10 mouse cellular contexts compared by ENCODE assay signal in genomic region chr9:99876373-99877055, GRCm38 (mm10). TPM values are rescaled to one million over a fixed set of nuclear protein-coding genes. Genes with fewer than 3 reads are reported as not detected.
DNase-seq lines count a peak whose midpoint lies in the region; ATAC-seq and TF ChIP-seq lines count a peak whose summit lies in the region.
"Had no signal": no experiment of that assay in that cellular context is flagged by ENCODE, and none has a peak within 500 bp of the region (broad histone marks: within the 10 kb centered on the region; RNA-seq: fewer than 3 reads in every experiment).

No protein-coding gene starts in this region.

- H3K4me3 ChIP-seq in liver, embryonic 11.5 days (ENCODE audit: low read depth, low read length), result peak overlapping the region; percentile 26; the same call in 1 of the 2 replicates
- H3K4me3 ChIP-seq in embryonic facial prominence, embryonic 15.5 days (replicated peaks), result peak overlapping the region; percentile 30
- H3K4me3 ChIP-seq in intestine, postnatal 0 days (ENCODE audit: low read depth, low read length), result peak overlapping the region; percentile 18; the same call in 1 of the 2 replicates
- H3K4me3 ChIP-seq in neural tube, embryonic 15.5 days (replicated peaks), result peak overlapping the region; percentile 19

- H3K27ac ChIP-seq in liver, embryonic 11.5 days (ENCODE audit: low read depth, low read length), result no peak overlapping the region
- no peak overlapping the region for H3K27ac ChIP-seq in embryonic facial prominence, embryonic 15.5 days (replicated peaks)
- no peak overlapping the region for H3K27ac ChIP-seq in intestine, postnatal 0 days (ENCODE audit: low read depth, low read length)
- no peak overlapping the region for H3K27ac ChIP-seq in neural tube, embryonic 15.5 days (replicated peaks)

- peak overlapping the region; percentile 43 for H3K4me2 ChIP-seq in liver, embryonic 11.5 days
- H3K4me2 ChIP-seq in embryonic facial prominence, embryonic 15.5 days (replicated peaks), result peak overlapping the region; percentile 43
- H3K4me2 ChIP-seq in intestine, postnatal 0 days (replicated peaks; ENCODE audit: low read depth), result peak overlapping the region; percentile 43
- H3K4me2 ChIP-seq in neural tube, embryonic 15.5 days, result peak overlapping the region; percentile 45

- WGBS in liver, embryonic 11.5 days, result 2% methylated on average over 25 of the region's 25 CpGs
- WGBS in embryonic facial prominence, embryonic 15.5 days, result 1% methylated on average over 25 of the region's 25 CpGs
- WGBS in intestine, postnatal 0 days, result under 1% methylated on average over 25 of the region's 25 CpGs
- WGBS in neural tube, embryonic 15.5 days, result under 1% methylated on average over 25 of the region's 25 CpGs

- intact Hi-C loops in gastrocnemius, postnatal 14 days (cut with DNase I; ENCODE audit: low total_unique reads), result no loop called here

- peaks cover 89% of the 10 kb centered on the region for H3K27me3 ChIP-seq in liver, embryonic 11.5 days (replicated peaks; ENCODE audit: control insufficient read depth, insufficient read depth, low read length)
- H3K27me3 ChIP-seq in embryonic facial prominence, embryonic 15.5 days, result peaks cover 97% of the 10 kb centered on the region
- H3K27me3 ChIP-seq in intestine, postnatal 0 days (replicated peaks; ENCODE audit: control insufficient read depth, insufficient read depth, low read length), result peaks cover 87% of the 10 kb centered on the region
- peaks cover 94% of the 10 kb centered on the region for H3K27me3 ChIP-seq in neural tube, embryonic 15.5 days (replicated peaks)

- peaks cover 3% of the 10 kb centered on the region; the same call in 1 of the 2 replicates for H3K4me1 ChIP-seq in liver, embryonic 11.5 days (replicated peaks; ENCODE audit: control insufficient read depth, insufficient read depth, low read length)
- H3K4me1 ChIP-seq in embryonic facial prominence, embryonic 15.5 days, result peaks cover 35% of the 10 kb centered on the region
- no peaks in the 10 kb centered on the region for H3K4me1 ChIP-seq in intestine, postnatal 0 days (replicated peaks; ENCODE audit: control insufficient read depth, insufficient read depth, low read length)
- peaks cover 26% of the 10 kb centered on the region for H3K4me1 ChIP-seq in neural tube, embryonic 15.5 days

- no peaks in the 10 kb centered on the region for H3K9me3 ChIP-seq in liver, embryonic 11.5 days (ENCODE audit: control insufficient read depth, low read length)
- no peaks in the 10 kb centered on the region for H3K9me3 ChIP-seq in embryonic facial prominence, embryonic 15.5 days (replicated peaks)
- no peaks in the 10 kb centered on the region for H3K9me3 ChIP-seq in intestine, postnatal 0 days (ENCODE audit: control insufficient read depth)
- no peaks in the 10 kb centered on the region for H3K9me3 ChIP-seq in neural tube, embryonic 15.5 days (replicated peaks)

- no peak overlapping the region for H3K9ac ChIP-seq in liver, embryonic 11.5 days (ENCODE audit: low read depth, low read length)
- H3K9ac ChIP-seq in embryonic facial prominence, embryonic 15.5 days, result no peak overlapping the region
- no peak overlapping the region for H3K9ac ChIP-seq in intestine, postnatal 0 days (ENCODE audit: low read depth, low read length)
- H3K9ac ChIP-seq in neural tube, embryonic 15.5 days (replicated peaks), result no peak overlapping the region

- TF ChIP-seq CTCF in intestine, postnatal 0 days (IDR thresholded peaks at IDR 0.05; ENCODE audit: low read depth), result no peak

- no peaks in the 10 kb centered on the region for H3K36me3 ChIP-seq in liver, embryonic 11.5 days (ENCODE audit: control insufficient read depth, insufficient read depth, low read length)
- H3K36me3 ChIP-seq in embryonic facial prominence, embryonic 15.5 days, result no peaks in the 10 kb centered on the region
- H3K36me3 ChIP-seq in intestine, postnatal 0 days (ENCODE audit: control insufficient read depth, insufficient read depth), result no peaks in the 10 kb centered on the region
- H3K36me3 ChIP-seq in neural tube, embryonic 15.5 days, result no peaks in the 10 kb centered on the region

- DNase-seq in liver, embryonic 11.5 days (ENCODE audit: low spot score), result no peak
- DNase-seq in liver, result no peak
- DNase-seq in gastrocnemius, postnatal 14 days, result no peak
- no peak for DNase-seq in kidney, postnatal 14 days
- DNase-seq: gastrocnemius, postnatal 10 days had no signal

- no peak for ATAC-seq in liver, embryonic 11.5 days (replicated peaks; ENCODE audit: low FRiP score)
- ATAC-seq in embryonic facial prominence, embryonic 15.5 days (ENCODE audit: insufficient number of reproducible peaks, low FRiP score, low TSS enrichment, low read depth), result no peak
- ATAC-seq in intestine, postnatal 0 days, result no peak
- ATAC-seq in neural tube, embryonic 15.5 days (ENCODE audit: low FRiP score), result no peak
- ATAC-seq in megakaryocyte, adult 5-6 weeks (ENCODE audit: poor library complexity, severe bottlenecking), result no peak

RNA-seq across cellular contexts. Expression of gene Sox14, which starts 0.5 kb away (rescaled TPM):
- polyA plus RNA-seq in liver, embryonic 11.5 days (2014; fragmentation: Nextera tagmentation; extraction: Ambion mirVana), result 0.19 TPM in 1 of 2 replicates, not detected in the other
- polyA plus RNA-seq in embryonic facial prominence, embryonic 15.5 days (2015; fragmentation: Nextera tagmentation; extraction: Ambion mirVana), result 0.29 and 0.41 TPM in 2 replicates
- polyA plus RNA-seq in intestine, postnatal 0 days (2015; fragmentation: Nextera tagmentation; extraction: Ambion mirVana), result not detected in 2 replicates
- 8.0 and 10.2 TPM in 2 replicates for polyA plus RNA-seq in neural tube, embryonic 15.5 days (2015; fragmentation: Nextera tagmentation; extraction: Ambion mirVana)
- total RNA-seq in megakaryocyte, adult 5-6 weeks (2015), result not detected in 2 replicates
- total RNA-seq in megakaryocyte, adult 5-6 weeks (2017), result not detected in 2 replicates
- not detected for total RNA-seq in gastrocnemius, postnatal 14 days (2021)
- total RNA-seq: gastrocnemius, postnatal 10 days had no signal
- polyA plus RNA-seq: liver, embryonic 16.5 days had no signal
